8 mouse cellular contexts compared by ENCODE assay signal in the genomic region with DNA sequence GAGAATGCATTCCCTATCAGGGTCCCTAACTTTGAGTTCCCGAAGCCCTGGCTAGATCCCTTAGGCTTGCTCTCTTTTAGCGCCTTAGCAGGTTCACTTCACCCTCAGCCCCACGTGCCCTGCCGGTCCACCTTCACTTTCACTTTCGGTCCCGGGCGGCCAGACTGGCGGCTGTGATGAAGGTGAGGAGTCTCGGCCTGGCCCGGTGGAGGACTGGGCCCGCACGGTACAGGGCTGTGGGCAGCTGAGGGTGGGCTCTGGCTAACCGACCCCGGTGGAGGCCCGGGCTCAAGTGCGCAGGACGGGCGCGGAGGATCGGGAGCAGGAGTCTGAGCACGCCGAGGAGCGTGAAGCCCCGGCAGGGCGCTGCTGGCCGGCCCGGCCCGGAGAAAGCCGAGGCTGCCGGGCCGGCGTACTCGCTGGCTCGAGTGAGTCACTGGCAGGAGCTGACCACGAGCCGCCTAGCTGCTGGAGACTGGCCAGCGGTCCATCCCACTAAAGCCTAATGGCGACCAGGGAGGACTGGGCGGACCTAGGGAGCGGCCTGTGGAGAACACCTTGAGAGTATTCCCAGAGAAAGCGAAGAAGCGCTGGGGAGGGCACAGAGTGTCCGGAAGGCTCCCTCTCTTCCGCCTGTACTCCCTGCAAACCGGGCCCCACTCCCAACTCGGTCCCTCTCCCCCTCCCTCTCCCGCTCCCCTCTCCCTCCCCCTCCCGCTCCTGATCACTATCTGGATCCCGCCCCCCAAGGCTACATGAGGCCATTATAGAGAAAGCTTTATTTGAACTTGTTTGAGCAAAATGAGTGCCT. TPM values are rescaled to one million over a fixed set of nuclear protein-coding genes. Genes with fewer than 3 reads are reported as not detected.
DNase-seq lines count a peak whose midpoint lies in the region; ATAC-seq and TF ChIP-seq lines count a peak whose summit lies in the region.

No protein-coding gene starts in this region.

- peak overlapping the region; percentile 91 for H3K9ac ChIP-seq in intestine, postnatal 0 days (ENCODE audit: low read depth, low read length)

- no peaks in the 10 kb centered on the region for H3K27me3 ChIP-seq in embryonic facial prominence, embryonic 10.5 days (replicated peaks; ENCODE audit: low read depth, poor library complexity, severe bottlenecking)
- no peaks in the 10 kb centered on the region for H3K27me3 ChIP-seq in intestine, postnatal 0 days (replicated peaks; ENCODE audit: control insufficient read depth, insufficient read depth, low read length)
- no peaks in the 10 kb centered on the region for H3K27me3 ChIP-seq in midbrain, embryonic 10.5 days (ENCODE audit: low read depth, poor library complexity, severe bottlenecking)

- peak overlapping the region; percentile 96 for H3K27ac ChIP-seq in embryonic facial prominence, embryonic 10.5 days (replicated peaks)
- peak overlapping the region; percentile 92 for H3K27ac ChIP-seq in intestine, postnatal 0 days (ENCODE audit: low read depth, low read length)
- H3K27ac ChIP-seq in midbrain, embryonic 10.5 days (replicated peaks): peak overlapping the region; percentile 95

- H3K4me3 ChIP-seq in embryonic facial prominence, embryonic 10.5 days: peak overlapping the region; percentile 85
- peak overlapping the region; percentile 80 for H3K4me3 ChIP-seq in intestine, postnatal 0 days (ENCODE audit: low read depth, low read length)
- peak overlapping the region; percentile 81 for H3K4me3 ChIP-seq in midbrain, embryonic 10.5 days

- peaks cover 6% of the 10 kb centered on the region; the same call in 1 of the 2 replicates for H3K4me1 ChIP-seq in embryonic facial prominence, embryonic 10.5 days
- no peaks in the 10 kb centered on the region for H3K4me1 ChIP-seq in intestine, postnatal 0 days (replicated peaks; ENCODE audit: control insufficient read depth, insufficient read depth, low read length)
- H3K4me1 ChIP-seq in midbrain, embryonic 10.5 days: peaks cover 7% of the 10 kb centered on the region

- no peak for TF ChIP-seq CTCF in intestine, postnatal 0 days (IDR thresholded peaks at IDR 0.05; ENCODE audit: low read depth)

- peak overlapping the region; percentile 79 for H3K4me2 ChIP-seq in intestine, postnatal 0 days (replicated peaks; ENCODE audit: low read depth)

- WGBS in embryonic facial prominence, embryonic 10.5 days: under 1% methylated on average over 47 of the region's 49 CpGs
- WGBS in intestine, postnatal 0 days: under 1% methylated on average over 47 of the region's 49 CpGs
- WGBS in midbrain, embryonic 10.5 days: under 1% methylated on average over 46 of the region's 49 CpGs

- peak; percentile 91 for DNase-seq in adrenal gland, postnatal 10 days
- DNase-seq in embryonic facial prominence, embryonic 10.5 days (ENCODE audit: low spot score): peak; percentile 84
- peak; percentile 20 for DNase-seq in gonadal fat pad, adult 2 months (ENCODE audit: low read depth)
- peak; percentile 77 to 78 for DNase-seq in left cerebral cortex, postnatal 36 days (ENCODE audit: low spot score in 2 of 2)
- DNase-seq in midbrain, embryonic 10.5 days (ENCODE audit: low spot score): peak; percentile 81
- peak; percentile 43 to 49 for DNase-seq in right cerebral cortex, postnatal 36 days (ENCODE audit: low spot score in 2 of 2)
- DNase-seq in urinary bladder, postnatal 4 days (ENCODE audit: low spot score in 2 of 2): peak; percentile 82 to 84

- H3K36me3 ChIP-seq in embryonic facial prominence, embryonic 10.5 days (replicated peaks): no peaks in the 10 kb centered on the region
- H3K36me3 ChIP-seq in intestine, postnatal 0 days (ENCODE audit: control insufficient read depth, insufficient read depth): no peaks in the 10 kb centered on the region
- no peaks in the 10 kb centered on the region for H3K36me3 ChIP-seq in midbrain, embryonic 10.5 days

- intact Hi-C loops in left cerebral cortex, postnatal 36 days (cut with DNase I): loop anchor here (1.0 to 5.0 kb wide), 2 partner anchors 214 to 562 kb away; no protein-coding TSS in a partner anchor

- no peaks in the 10 kb centered on the region for H3K9me3 ChIP-seq in embryonic facial prominence, embryonic 10.5 days
- H3K9me3 ChIP-seq in intestine, postnatal 0 days (ENCODE audit: control insufficient read depth): no peaks in the 10 kb centered on the region
- no peaks in the 10 kb centered on the region for H3K9me3 ChIP-seq in midbrain, embryonic 10.5 days (replicated peaks)

- ATAC-seq in intestine, postnatal 0 days: peak; percentile 93

RNA-seq across cellular contexts. Expression of a gene that starts 0.5 kb away (rescaled TPM):
- 10 to 100 TPM; 60.2 to 61.3 TPM for total RNA-seq in adrenal gland, postnatal 10 days (2021)
- 3.0 and 3.8 TPM in 2 replicates for polyA plus RNA-seq in embryonic facial prominence, embryonic 10.5 days (2016; fragmentation: Nextera tagmentation; extraction: Ambion mirVana)
- polyA plus RNA-seq in gonadal fat pad, adult 2 months (2012; rRNA removed): 31.6 and 35.5 TPM in 2 replicates
- polyA plus RNA-seq in intestine, postnatal 0 days (2015; fragmentation: Nextera tagmentation; extraction: Ambion mirVana): 48.9 and 50.1 TPM in 2 replicates
- total RNA-seq in left cerebral cortex, postnatal 36 days (2021): 10 to 100 TPM in 1 of 2 experiments, 1 to 10 TPM in 1; 9.7 to 13.2 TPM
- polyA plus RNA-seq in midbrain, embryonic 10.5 days (2016; fragmentation: Nextera tagmentation; extraction: Ambion mirVana): 3.8 and 4.2 TPM in 2 replicates

Comparison
In these comparisons a context has a peak if more than half of its experiments do, and no peak if none do; other contexts are left out.
1. Peak in every context shown above with its lines: DNase-seq, ATAC-seq, H3K4me3 ChIP-seq and H3K27ac ChIP-seq.
2. DNase-seq: peak in every context shown above with its lines; median percentile 91 in adrenal gland, postnatal 10 days; 84 in embryonic facial prominence, embryonic 10.5 days; 83 in urinary bladder, postnatal 4 days; 81 in midbrain, embryonic 10.5 days; 78 in left cerebral cortex, postnatal 36 days; 46 in right cerebral cortex, postnatal 36 days; 20 in gonadal fat pad, adult 2 months.